Mouse (Mus musculus) testis, postnatal 10 days (tissue): ENCODE data around the gene Klhl18.
"Not testable (repeated sequence)": the region's sequence is repeated elsewhere in the genome, so short reads cannot be mapped to it uniquely, and the experiment has no call there.

Experiments
- DNase-seq: peaks from one replicate; pipeline ENCODE4 v3.0.0; 2021; ENCODE audit warnings: low spot score

Klhl18 gene

GRCm38 (mm10) chr9:110419511-110420112 lies 56.9 kb downstream of the Klhl18 start, which contains the start of gene Ngp:
TSS of gene Ngp (plus strand) at chr9:110419747.
- no peak for DNase-seq

GRCm38 (mm10) chr9:110413785-110414184 lies 62.7 kb downstream of the Klhl18 start:
- DNase-seq, result peak; percentile 78

- DNase-seq, result peak; percentile 70
Measured at GRCm38 (mm10) chr9:110412926-110413325, 63.6 kb downstream of the Klhl18 start.

GRCm38 (mm10) chr9:110410908-110411887 lies 65.3 kb downstream of the Klhl18 start:
- DNase-seq, result peak; percentile 92

GRCm38 (mm10) chr9:110408099-110408773 lies 68.3 kb downstream of the Klhl18 start, which contains the start of gene Ptpn23:
TSS of gene Ptpn23 (minus strand) at chr9:110408213.
- peak; percentile 97 for DNase-seq

GRCm38 (mm10) chr9:110407311-110408098 lies 69.0 kb downstream of the Klhl18 start:
- DNase-seq, result no peak

- not testable (repeated sequence) for DNase-seq
Measured at GRCm38 (mm10) chr9:110403240-110403639, 73.3 kb downstream of the Klhl18 start.

GRCm38 (mm10) chr9:110402731-110403130 lies 73.8 kb downstream of the Klhl18 start:
- DNase-seq, result no peak

- peak; percentile 73 for DNase-seq
Measured at GRCm38 (mm10) chr9:110400650-110401049, 75.8 kb downstream of the Klhl18 start.

- no peak for DNase-seq
Measured at GRCm38 (mm10) chr9:110393295-110393694, 83.2 kb downstream of the Klhl18 start.

GRCm38 (mm10) chr9:110390843-110391242 lies 85.7 kb downstream of the Klhl18 start:
- DNase-seq, result no peak

- peak; percentile 36 for DNase-seq
Measured at GRCm38 (mm10) chr9:110388011-110388410, 88.5 kb downstream of the Klhl18 start.

GRCm38 (mm10) chr9:110384369-110384929 lies 92.0 kb downstream of the Klhl18 start:
- DNase-seq, result peak; percentile 58

GRCm38 (mm10) chr9:110381292-110381691 lies 95.2 kb downstream of the Klhl18 start:
- peak; percentile 62 for DNase-seq

GRCm38 (mm10) chr9:110380662-110381061 lies 95.8 kb downstream of the Klhl18 start:
- peak; percentile 76 for DNase-seq

GRCm38 (mm10) chr9:110379361-110379760 lies 97.1 kb downstream of the Klhl18 start:
- no peak for DNase-seq

GRCm38 (mm10) chr9:110377655-110378054 lies 98.8 kb downstream of the Klhl18 start:
- not testable (repeated sequence) for DNase-seq
